ENCODE assay signal across 22 mouse cellular contexts in the genomic region with DNA sequence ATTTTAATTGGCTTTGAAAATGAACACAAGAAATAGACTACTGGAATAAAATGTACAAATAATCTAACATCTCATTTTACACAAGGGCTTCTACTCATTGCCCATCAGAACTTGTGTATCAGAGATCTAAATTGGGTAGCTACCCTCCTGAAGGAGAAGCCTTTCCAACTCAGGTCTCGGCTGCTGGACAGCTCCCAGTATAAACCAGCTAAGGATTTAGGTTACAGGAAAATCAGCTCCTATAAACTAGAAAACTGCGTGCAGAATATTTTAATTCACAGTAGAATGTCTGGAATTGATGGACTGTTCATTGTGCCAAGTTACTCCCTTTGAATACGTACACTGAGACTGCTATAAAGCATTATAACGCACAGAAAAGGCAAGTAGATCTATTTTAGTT.
DNase-seq lines count a peak whose midpoint lies in the region; ATAC-seq and TF ChIP-seq lines count a peak whose summit lies in the region.
"Had no signal": no experiment of that assay in that cellular context is flagged by ENCODE, and none has a peak within 500 bp of the region (broad histone marks: within the 10 kb centered on the region; RNA-seq: fewer than 3 reads in every experiment).

No protein-coding gene starts in this region.

- no peak for ATAC-seq in kidney, postnatal 0 days (replicated peaks; ENCODE audit: low FRiP score, low read depth)
- no peak for ATAC-seq in lung, embryonic 14.5 days (ENCODE audit: insufficient read depth)
- no peak for ATAC-seq in forebrain, embryonic 12.5 days (ENCODE audit: low FRiP score)
- ATAC-seq: CD4-positive, CD25-positive, alpha-beta regulatory T cell, adult 4 months; forebrain, embryonic 13.5 days; forebrain, postnatal 0 days; intestine, embryonic 15.5 days; Patski had no signal

- H3K4me2 ChIP-seq in kidney, postnatal 0 days (ENCODE audit: low read length): no peak overlapping the region
- no peak overlapping the region for H3K4me2 ChIP-seq in lung, embryonic 14.5 days
- H3K4me2 ChIP-seq in forebrain, embryonic 12.5 days: no peak overlapping the region
- H3K4me2 ChIP-seq: embryonic facial prominence, embryonic 12.5 days; forebrain, embryonic 13.5 days; heart, embryonic 12.5 days; hindbrain, embryonic 14.5 days; intestine, embryonic 15.5 days had no signal

- TF ChIP-seq CTCF in kidney, postnatal 0 days (IDR thresholded peaks at IDR 0.05; ENCODE audit: low read depth): no peak
- TF ChIP-seq CTCF in lung, embryonic 14.5 days (IDR thresholded peaks at IDR 0.05; ENCODE audit: low read depth): no peak

- H3K27me3 ChIP-seq in kidney, postnatal 0 days (ENCODE audit: insufficient read depth, low read length): no peaks in the 10 kb centered on the region
- no peaks in the 10 kb centered on the region for H3K27me3 ChIP-seq in lung, embryonic 14.5 days (ENCODE audit: insufficient read depth, low read length)
- H3K27me3 ChIP-seq in forebrain, embryonic 12.5 days: no peaks in the 10 kb centered on the region
- H3K27me3 ChIP-seq: embryonic facial prominence, embryonic 12.5 days; forebrain, embryonic 13.5 days; heart, embryonic 12.5 days; intestine, embryonic 15.5 days had no signal

- WGBS in kidney, postnatal 0 days: 28% methylated on average over 4 of the region's 4 CpGs
- 46% methylated on average over 4 of the region's 4 CpGs for WGBS in lung, embryonic 14.5 days
- WGBS in forebrain, embryonic 12.5 days: 80% methylated on average over 4 of the region's 4 CpGs

- H3K4me1 ChIP-seq in kidney, postnatal 0 days (replicated peaks; ENCODE audit: insufficient read depth, low read length): no peaks in the 10 kb centered on the region
- H3K4me1 ChIP-seq in lung, embryonic 14.5 days (ENCODE audit: insufficient read depth): no peaks in the 10 kb centered on the region
- no peaks in the 10 kb centered on the region for H3K4me1 ChIP-seq in forebrain, embryonic 12.5 days
- H3K4me1 ChIP-seq: embryonic facial prominence, embryonic 12.5 days; forebrain, embryonic 13.5 days; heart, embryonic 12.5 days; hindbrain, embryonic 10.5 days; intestine, embryonic 15.5 days had no signal

- no peaks in the 10 kb centered on the region for H3K36me3 ChIP-seq in kidney, postnatal 0 days (ENCODE audit: insufficient read depth, low read length)
- no peaks in the 10 kb centered on the region for H3K36me3 ChIP-seq in lung, embryonic 14.5 days (ENCODE audit: insufficient read depth)
- H3K36me3 ChIP-seq in forebrain, embryonic 12.5 days (replicated peaks): no peaks in the 10 kb centered on the region
- H3K36me3 ChIP-seq: embryonic facial prominence, embryonic 12.5 days; G1E; heart, embryonic 12.5 days; hindbrain, embryonic 10.5 days; intestine, embryonic 15.5 days had no signal

- H3K4me3 ChIP-seq in kidney, postnatal 0 days (replicated peaks; ENCODE audit: low read depth, low read length): no peak overlapping the region
- H3K4me3 ChIP-seq in lung, embryonic 14.5 days (ENCODE audit: low read depth, low read length): no peak overlapping the region
- no peak overlapping the region for H3K4me3 ChIP-seq in forebrain, embryonic 12.5 days (replicated peaks)
- H3K4me3 ChIP-seq: embryonic facial prominence, embryonic 12.5 days; forebrain, embryonic 13.5 days; heart, embryonic 12.5 days; hindbrain, embryonic 10.5 days; intestine, embryonic 15.5 days had no signal

- H3K9ac ChIP-seq in kidney, postnatal 0 days (ENCODE audit: low read depth, low read length): no peak overlapping the region
- no peak overlapping the region for H3K9ac ChIP-seq in lung, embryonic 14.5 days
- H3K9ac ChIP-seq in forebrain, embryonic 12.5 days: no peak overlapping the region
- H3K9ac ChIP-seq: embryonic facial prominence, embryonic 12.5 days; forebrain, embryonic 13.5 days; forebrain, postnatal 0 days; heart, embryonic 12.5 days; hindbrain, embryonic 14.5 days; intestine, embryonic 15.5 days had no signal

- no peaks in the 10 kb centered on the region for H3K9me3 ChIP-seq in kidney, postnatal 0 days (replicated peaks; ENCODE audit: low read length)
- no peaks in the 10 kb centered on the region for H3K9me3 ChIP-seq in lung, embryonic 14.5 days (ENCODE audit: low read depth, low read length)
- H3K9me3 ChIP-seq in forebrain, embryonic 12.5 days: no peaks in the 10 kb centered on the region
- H3K9me3 ChIP-seq: embryonic facial prominence, embryonic 12.5 days; forebrain, embryonic 13.5 days; G1E; heart, embryonic 12.5 days; hindbrain, embryonic 10.5 days; intestine, embryonic 15.5 days had no signal

- DNase-seq in kidney, postnatal 0 days (ENCODE audit: low spot score): peak; percentile 44
- no peak for DNase-seq in kidney, postnatal 14 days
- DNase-seq in lung, embryonic 14.5 days: peak; percentile 65
- DNase-seq in lung, postnatal 10 days: no peak
- DNase-seq in R1 (ENCODE audit: low read depth, low spot score): peak; percentile 7
- DNase-seq in thymus, adult 18-20 months: no peak
- DNase-seq: adrenal gland, adult 8-10 months; B cell, adult 2 months; cerebellum, adult 2 months; cerebellum, postnatal 10 days; forebrain, postnatal 0 days; gastrocnemius, postnatal 25 days had no signal

- no peak overlapping the region for H3K27ac ChIP-seq in kidney, postnatal 0 days
- no peak overlapping the region for H3K27ac ChIP-seq in lung, embryonic 14.5 days (ENCODE audit: low read depth)
- H3K27ac ChIP-seq in forebrain, embryonic 12.5 days: no peak overlapping the region
- H3K27ac ChIP-seq: embryonic facial prominence, embryonic 12.5 days; forebrain, embryonic 13.5 days; hindbrain, embryonic 10.5 days; hindbrain, embryonic 14.5 days; intestine, embryonic 15.5 days had no signal

Comparison
In these comparisons a context has a peak if more than half of its experiments do, and no peak if none do; other contexts are left out.
1. DNase-seq: peak in kidney, postnatal 0 days (single experiment), lung, embryonic 14.5 days (single experiment) and R1 (single experiment); none in kidney, postnatal 14 days (single experiment), lung, postnatal 10 days (single experiment) and thymus, adult 18-20 months (0 of 2).